Mouse (Mus musculus): ENCODE measurements around the gene Dnajb3. TPM values are rescaled to one million over a fixed set of nuclear protein-coding genes. Genes with fewer than 3 reads are reported as not detected.

Dnajb3 gene
- polyA plus RNA-seq, 1 experiment from 2014 or later = 3.9 TPM

DNA sequence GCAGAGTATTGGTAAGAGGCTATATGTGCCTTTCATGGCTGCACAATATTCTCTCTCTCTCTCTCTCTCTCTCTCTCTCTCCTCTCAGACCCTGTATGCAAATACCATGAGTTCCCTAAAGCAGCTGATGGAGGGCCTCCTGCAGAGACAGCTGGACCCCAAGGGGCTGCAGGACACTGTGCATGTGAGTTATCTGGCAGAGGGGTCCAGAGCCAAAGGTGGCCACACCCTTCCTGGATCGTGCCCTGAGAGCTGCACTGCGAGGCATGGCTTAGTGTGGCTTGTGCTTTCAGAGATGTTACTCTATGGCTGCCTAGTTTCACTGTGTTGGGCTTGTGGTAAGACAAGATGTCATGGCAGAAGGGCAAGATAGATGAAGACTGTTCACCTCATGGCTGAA is 42.1 kb upstream of the Dnajb3 start:
- peaks cover 92% of the 10 kb centered on the region for H3K9me3 ChIP-seq (ENCODE audit: control insufficient read depth, low read length)
- H3K27ac ChIP-seq (replicated peaks in 1 of 2; ENCODE audit: control insufficient read depth in 1 of 2, insufficient read depth in 1 of 2, low read depth in 2 of 2, low read length in 2 of 2) = no peak overlapping the region
- H3K4me2 ChIP-seq (ENCODE audit: low read length) = no peak overlapping the region
- no peaks in the 10 kb centered on the region for H3K36me3 ChIP-seq (ENCODE audit: control insufficient read depth, insufficient read depth, low read length)
- no peaks in the 10 kb centered on the region for H3K27me3 ChIP-seq (ENCODE audit: control insufficient read depth, insufficient read depth, low read length)
- H3K4me1 ChIP-seq (ENCODE audit: control insufficient read depth in 2 of 2, insufficient read depth in 2 of 2, low read length in 2 of 2) = no peaks in the 10 kb centered on the region
- WGBS = 42% methylated on average over 2 of the region's 2 CpGs
- H3K4me3 ChIP-seq (ENCODE audit: control insufficient read depth in 1 of 2, insufficient read depth in 1 of 2, low read depth in 1 of 2, low read length in 2 of 2) = no peak overlapping the region
- ATAC-seq (ENCODE audit: insufficient number of reproducible peaks, insufficient read depth, low FRiP score, low read depth) = no peak
- no peak overlapping the region for H3K9ac ChIP-seq (ENCODE audit: low read length)

GRCm38 (mm10) chr1:88246386-88246785 is 40.8 kb upstream of the Dnajb3 start:
- Histone ChIP-seq H3K4me3 (ENCODE audit: control insufficient read depth in 1 of 2, insufficient read depth in 1 of 2, low read depth in 1 of 2, low read length in 2 of 2) (no peak overlapping the region), H3K36me3 (ENCODE audit: control insufficient read depth, insufficient read depth, low read length) (no peaks in the 10 kb centered on the region), H3K4me2 (ENCODE audit: low read length) (no peak overlapping the region), H3K4me1 (ENCODE audit: control insufficient read depth in 2 of 2, insufficient read depth in 2 of 2, low read length in 2 of 2) (no peaks in the 10 kb centered on the region), H3K9ac (ENCODE audit: low read length) (no peak overlapping the region), H3K9me3 (ENCODE audit: control insufficient read depth, low read length) (peaks cover 94% of the 10 kb centered on the region), H3K27ac (replicated peaks in 1 of 2; ENCODE audit: control insufficient read depth in 1 of 2, insufficient read depth in 1 of 2, low read depth in 2 of 2, low read length in 2 of 2) (no peak overlapping the region), H3K27me3 (ENCODE audit: control insufficient read depth, insufficient read depth, low read length) (no peaks in the 10 kb centered on the region)
- WGBS = 40% methylated on average over 6 of the region's 6 CpGs
- no peak for ATAC-seq (ENCODE audit: insufficient number of reproducible peaks, insufficient read depth, low FRiP score, low read depth)

- no peak for ATAC-seq (ENCODE audit: insufficient number of reproducible peaks, insufficient read depth, low FRiP score, low read depth)
- Histone ChIP-seq H3K27ac (replicated peaks in 1 of 2; ENCODE audit: control insufficient read depth in 1 of 2, insufficient read depth in 1 of 2, low read depth in 2 of 2, low read length in 2 of 2) (no peak overlapping the region), H3K9me3 (ENCODE audit: control insufficient read depth, low read length) (peaks cover 94% of the 10 kb centered on the region), H3K27me3 (ENCODE audit: control insufficient read depth, insufficient read depth, low read length) (no peaks in the 10 kb centered on the region), H3K36me3 (ENCODE audit: control insufficient read depth, insufficient read depth, low read length) (no peaks in the 10 kb centered on the region), H3K4me1 (ENCODE audit: control insufficient read depth in 2 of 2, insufficient read depth in 2 of 2, low read length in 2 of 2) (no peaks in the 10 kb centered on the region), H3K4me2 (ENCODE audit: low read length) (no peak overlapping the region), H3K4me3 (ENCODE audit: control insufficient read depth in 1 of 2, insufficient read depth in 1 of 2, low read depth in 1 of 2, low read length in 2 of 2) (no peak overlapping the region), H3K9ac (ENCODE audit: low read length) (no peak overlapping the region)
- WGBS = 75% methylated on average over 6 of the region's 6 CpGs
Observed at GRCm38 (mm10) chr1:88245881-88246280, 40.3 kb upstream of the Dnajb3 start.

GRCm38 (mm10) chr1:88243861-88244260 is 38.3 kb upstream of the Dnajb3 start:
- Histone ChIP-seq H3K4me3 (ENCODE audit: control insufficient read depth in 1 of 2, insufficient read depth in 1 of 2, low read depth in 1 of 2, low read length in 2 of 2) (no peak overlapping the region), H3K4me2 (ENCODE audit: low read length) (no peak overlapping the region), H3K9ac (ENCODE audit: low read length) (no peak overlapping the region), H3K9me3 (ENCODE audit: control insufficient read depth, low read length) (peaks cover 94% of the 10 kb centered on the region), H3K4me1 (ENCODE audit: control insufficient read depth in 2 of 2, insufficient read depth in 2 of 2, low read length in 2 of 2) (no peaks in the 10 kb centered on the region), H3K27ac (replicated peaks in 1 of 2; ENCODE audit: control insufficient read depth in 1 of 2, insufficient read depth in 1 of 2, low read depth in 2 of 2, low read length in 2 of 2) (no peak overlapping the region), H3K36me3 (ENCODE audit: control insufficient read depth, insufficient read depth, low read length) (no peaks in the 10 kb centered on the region), H3K27me3 (ENCODE audit: control insufficient read depth, insufficient read depth, low read length) (no peaks in the 10 kb centered on the region)
- ATAC-seq (ENCODE audit: insufficient number of reproducible peaks, insufficient read depth, low FRiP score, low read depth) = no peak
- WGBS = 57% methylated on average over 5 of the region's 5 CpGs

DNA sequence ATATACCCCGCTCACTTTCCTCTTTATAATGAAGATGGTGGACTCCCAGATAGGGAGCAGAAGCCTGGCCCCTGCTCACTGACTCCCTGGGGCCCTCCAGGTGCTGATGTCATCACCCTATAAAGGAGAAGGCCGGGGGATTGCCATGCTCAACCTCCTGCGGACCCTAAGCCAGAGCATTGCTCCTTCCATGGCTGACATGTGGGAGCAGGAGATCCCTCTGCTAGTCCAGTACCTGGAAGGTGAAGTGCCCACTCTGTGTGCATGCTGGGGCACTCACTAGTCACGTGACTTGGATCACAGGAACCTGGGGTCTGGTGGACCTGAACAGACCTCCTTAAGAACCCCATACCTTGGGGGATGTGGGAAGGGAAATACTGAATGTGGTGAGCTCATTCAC is 35.0 kb upstream of the Dnajb3 start:
- ATAC-seq (ENCODE audit: insufficient number of reproducible peaks, insufficient read depth, low FRiP score, low read depth) = 0 out of 2 replicates have a peak, but pooled peaks have one; percentile 1
- Histone ChIP-seq H3K4me1 (ENCODE audit: control insufficient read depth in 2 of 2, insufficient read depth in 2 of 2, low read length in 2 of 2) (no peaks in the 10 kb centered on the region), H3K9me3 (ENCODE audit: control insufficient read depth, low read length) (peaks cover 93% of the 10 kb centered on the region), H3K9ac (ENCODE audit: low read length) (no peak overlapping the region), H3K4me2 (ENCODE audit: low read length) (no peak overlapping the region), H3K4me3 (ENCODE audit: control insufficient read depth in 1 of 2, insufficient read depth in 1 of 2, low read depth in 1 of 2, low read length in 2 of 2) (no peak overlapping the region), H3K27ac (replicated peaks in 1 of 2; ENCODE audit: control insufficient read depth in 1 of 2, insufficient read depth in 1 of 2, low read depth in 2 of 2, low read length in 2 of 2) (no peak overlapping the region), H3K27me3 (ENCODE audit: control insufficient read depth, insufficient read depth, low read length) (no peaks in the 10 kb centered on the region), H3K36me3 (ENCODE audit: control insufficient read depth, insufficient read depth, low read length) (no peaks in the 10 kb centered on the region)
- WGBS = 59% methylated on average over 4 of the region's 4 CpGs

DNA sequence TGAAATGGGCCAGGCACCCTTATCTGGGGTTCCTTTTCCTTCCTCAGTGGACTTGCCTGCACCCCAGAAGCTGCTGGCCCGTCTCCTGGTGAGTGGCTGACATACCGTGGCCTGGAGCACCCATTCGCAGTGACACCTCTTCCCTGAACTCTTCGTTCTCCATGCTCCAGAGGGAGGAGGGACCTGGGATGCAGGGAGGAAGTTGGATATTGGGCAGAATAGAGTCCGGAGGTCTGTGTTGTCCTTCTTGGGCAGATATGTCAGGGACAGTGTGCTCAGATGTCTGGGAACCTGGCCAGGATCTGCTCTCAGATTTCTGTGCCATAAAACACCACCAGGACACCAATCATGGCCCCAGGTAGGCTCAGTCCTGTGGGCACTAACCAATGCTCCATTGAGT is 34.5 kb upstream of the Dnajb3 start:
- no peaks in the 10 kb centered on the region for H3K4me1 ChIP-seq (ENCODE audit: control insufficient read depth in 2 of 2, insufficient read depth in 2 of 2, low read length in 2 of 2)
- H3K4me2 ChIP-seq (ENCODE audit: low read length) = no peak overlapping the region
- H3K27me3 ChIP-seq (ENCODE audit: control insufficient read depth, insufficient read depth, low read length) = no peaks in the 10 kb centered on the region
- H3K27ac ChIP-seq (replicated peaks in 1 of 2; ENCODE audit: control insufficient read depth in 1 of 2, insufficient read depth in 1 of 2, low read depth in 2 of 2, low read length in 2 of 2) = no peak overlapping the region
- H3K36me3 ChIP-seq (ENCODE audit: control insufficient read depth, insufficient read depth, low read length) = no peaks in the 10 kb centered on the region
- WGBS = 66% methylated on average over 5 of the region's 5 CpGs
- peaks cover 94% of the 10 kb centered on the region for H3K9me3 ChIP-seq (ENCODE audit: control insufficient read depth, low read length)
- no peak overlapping the region for H3K9ac ChIP-seq (ENCODE audit: low read length)
- H3K4me3 ChIP-seq (ENCODE audit: control insufficient read depth in 1 of 2, insufficient read depth in 1 of 2, low read depth in 1 of 2, low read length in 2 of 2) = no peak overlapping the region
- no peak for ATAC-seq (ENCODE audit: insufficient number of reproducible peaks, insufficient read depth, low FRiP score, low read depth)

GRCm38 (mm10) chr1:88238771-88239170 is 33.2 kb upstream of the Dnajb3 start:
- peaks cover 96% of the 10 kb centered on the region for H3K9me3 ChIP-seq (ENCODE audit: control insufficient read depth, low read length)
- ATAC-seq (ENCODE audit: insufficient number of reproducible peaks, insufficient read depth, low FRiP score, low read depth) = no peak
- no peak overlapping the region for H3K27ac ChIP-seq (replicated peaks in 1 of 2; ENCODE audit: control insufficient read depth in 1 of 2, insufficient read depth in 1 of 2, low read depth in 2 of 2, low read length in 2 of 2)
- no peak overlapping the region for H3K4me3 ChIP-seq (ENCODE audit: control insufficient read depth in 1 of 2, insufficient read depth in 1 of 2, low read depth in 1 of 2, low read length in 2 of 2)
- H3K27me3 ChIP-seq (ENCODE audit: control insufficient read depth, insufficient read depth, low read length) = no peaks in the 10 kb centered on the region
- WGBS = 64% methylated on average over 6 of the region's 6 CpGs
- no peak overlapping the region for H3K9ac ChIP-seq (ENCODE audit: low read length)
- no peak overlapping the region for H3K4me2 ChIP-seq (ENCODE audit: low read length)
- no peaks in the 10 kb centered on the region for H3K4me1 ChIP-seq (ENCODE audit: control insufficient read depth in 2 of 2, insufficient read depth in 2 of 2, low read length in 2 of 2)
- no peaks in the 10 kb centered on the region for H3K36me3 ChIP-seq (ENCODE audit: control insufficient read depth, insufficient read depth, low read length)

DNA sequence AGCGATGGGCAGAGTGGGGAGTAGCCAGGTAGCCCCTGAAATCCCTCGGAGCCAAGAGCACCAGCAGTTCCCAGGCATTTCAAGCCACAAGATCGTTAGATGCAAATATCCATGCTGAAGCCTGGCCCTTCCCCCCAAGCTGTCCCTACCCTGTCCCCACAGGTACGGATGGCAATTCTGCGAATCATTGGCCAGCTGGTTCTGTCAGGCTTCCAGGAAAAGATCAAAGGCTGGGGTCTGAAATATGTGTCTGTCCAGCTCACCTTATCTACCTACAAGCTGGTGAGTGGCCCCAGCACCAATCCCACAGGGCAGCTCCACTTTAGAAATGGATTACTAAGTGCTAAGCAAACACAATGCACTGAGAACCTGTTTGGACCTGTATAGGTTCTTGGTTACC is 31.7 kb upstream of the Dnajb3 start:
- H3K36me3 ChIP-seq (ENCODE audit: control insufficient read depth, insufficient read depth, low read length) = no peaks in the 10 kb centered on the region
- no peak overlapping the region for H3K4me2 ChIP-seq (ENCODE audit: low read length)
- H3K4me1 ChIP-seq (ENCODE audit: control insufficient read depth in 2 of 2, insufficient read depth in 2 of 2, low read length in 2 of 2) = no peaks in the 10 kb centered on the region
- H3K9ac ChIP-seq (ENCODE audit: low read length) = no peak overlapping the region
- ATAC-seq (ENCODE audit: insufficient number of reproducible peaks, insufficient read depth, low FRiP score, low read depth) = no peak
- no peaks in the 10 kb centered on the region for H3K27me3 ChIP-seq (ENCODE audit: control insufficient read depth, insufficient read depth, low read length)
- 68% methylated on average over 5 of the region's 5 CpGs for WGBS
- H3K4me3 ChIP-seq (ENCODE audit: control insufficient read depth in 1 of 2, insufficient read depth in 1 of 2, low read depth in 1 of 2, low read length in 2 of 2) = no peak overlapping the region
- H3K27ac ChIP-seq (replicated peaks in 1 of 2; ENCODE audit: control insufficient read depth in 1 of 2, insufficient read depth in 1 of 2, low read depth in 2 of 2, low read length in 2 of 2) = no peak overlapping the region
- H3K9me3 ChIP-seq (ENCODE audit: control insufficient read depth, low read length) = peaks cover 98% of the 10 kb centered on the region
